Mouse (Mus musculus) heart, adult 11 months (tissue): ENCODE data around the gene Ppp2r2c.

ENCODE experiments used
- DNase-seq: peaks from one replicate; pipeline ENCODE4 v3.0.0; 2022

Gene Ppp2r2c

DNA sequence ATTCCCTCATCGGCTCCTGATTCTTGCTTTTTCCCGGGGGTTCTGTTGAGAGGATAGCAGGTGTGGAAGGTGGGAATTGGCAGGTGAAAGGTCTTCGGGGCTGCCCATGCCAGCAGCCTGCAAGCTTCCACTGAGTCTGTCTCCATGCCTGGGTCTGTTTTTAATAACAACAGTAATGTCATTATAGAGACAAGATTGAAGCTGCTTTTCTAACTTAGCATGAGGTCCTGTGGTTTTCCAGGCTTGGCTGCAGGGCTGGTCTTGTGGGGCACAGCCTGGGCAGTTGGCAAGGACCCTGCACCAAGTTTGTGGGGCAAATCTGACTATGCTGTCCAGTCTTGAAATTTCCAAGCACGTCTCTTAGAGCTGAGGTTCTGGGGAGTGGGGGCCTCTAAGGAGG is 7.6 kb downstream of the Ppp2r2c start:
- DNase-seq = no peak

GRCm38 (mm10) chr5:36876777-36877396 is 8.6 kb downstream of the Ppp2r2c start:
- no peak for DNase-seq

- DNase-seq = no peak
Measured at GRCm38 (mm10) chr5:36877641-36878040, 9.3 kb downstream of the Ppp2r2c start.

- no peak for DNase-seq
Measured at GRCm38 (mm10) chr5:36878801-36879200, 10.5 kb downstream of the Ppp2r2c start.

GRCm38 (mm10) chr5:36880622-36881021 is 12.3 kb downstream of the Ppp2r2c start:
- no peak for DNase-seq

DNA sequence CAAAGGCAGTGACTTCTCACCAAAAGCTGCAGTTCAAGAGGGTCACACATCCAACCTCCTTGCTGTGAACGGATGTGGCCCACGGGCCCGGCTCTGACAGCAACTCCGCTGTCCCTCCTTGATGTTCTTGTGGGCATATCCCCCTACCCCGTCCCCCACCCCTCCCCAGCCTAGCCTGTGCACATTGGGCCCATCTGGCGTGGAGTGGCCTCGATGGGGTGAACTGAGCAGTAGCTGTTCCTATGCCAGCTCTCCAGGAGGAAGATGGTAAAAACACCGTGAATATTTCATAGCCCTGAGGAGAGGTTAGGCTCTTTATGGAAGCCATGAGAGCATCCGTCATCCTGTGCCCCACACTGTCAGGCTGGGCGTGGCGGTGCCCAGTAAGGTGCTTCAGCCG is 15.2 kb downstream of the Ppp2r2c start:
- no peak for DNase-seq

DNA sequence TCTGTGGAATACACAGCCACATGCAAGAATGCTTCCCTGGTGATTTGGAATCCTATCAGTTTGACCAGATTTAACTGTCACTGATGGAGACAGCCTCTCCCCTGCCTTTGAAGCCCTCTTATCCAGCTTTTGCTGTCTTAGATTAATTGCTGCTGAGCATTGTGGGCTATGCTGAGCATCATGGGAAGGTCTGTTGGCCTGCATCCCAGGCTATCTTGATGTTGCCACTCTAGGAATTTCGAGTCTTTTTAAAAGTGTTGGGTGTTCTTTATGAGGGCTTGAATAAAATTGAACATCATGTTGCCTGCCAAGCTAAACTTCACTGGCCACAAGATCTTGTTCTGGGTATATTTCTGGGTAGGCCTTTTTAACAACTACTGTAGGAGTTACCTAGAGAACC is 16.8 kb downstream of the Ppp2r2c start:
- no peak for DNase-seq

DNA sequence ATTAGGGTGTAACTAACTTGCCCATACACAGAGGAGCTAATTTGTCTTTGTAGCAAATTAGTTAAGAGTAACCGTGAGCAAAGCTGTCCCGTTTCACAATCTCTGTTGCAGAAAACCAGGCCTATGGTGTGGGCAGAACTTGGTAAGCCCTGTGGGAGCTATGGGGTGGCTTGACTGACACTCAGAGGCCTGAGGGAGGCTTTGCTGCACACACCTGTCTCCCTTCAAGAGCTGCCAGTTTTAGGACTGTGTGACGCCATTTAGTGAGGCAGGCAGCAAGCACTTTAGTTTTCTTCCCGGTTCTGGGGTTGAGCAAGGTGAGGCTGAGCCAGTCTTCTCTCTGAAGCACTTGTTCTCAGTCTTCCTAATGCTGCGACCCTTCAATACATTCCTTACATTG is 17.3 kb downstream of the Ppp2r2c start:
- DNase-seq = no peak

DNA sequence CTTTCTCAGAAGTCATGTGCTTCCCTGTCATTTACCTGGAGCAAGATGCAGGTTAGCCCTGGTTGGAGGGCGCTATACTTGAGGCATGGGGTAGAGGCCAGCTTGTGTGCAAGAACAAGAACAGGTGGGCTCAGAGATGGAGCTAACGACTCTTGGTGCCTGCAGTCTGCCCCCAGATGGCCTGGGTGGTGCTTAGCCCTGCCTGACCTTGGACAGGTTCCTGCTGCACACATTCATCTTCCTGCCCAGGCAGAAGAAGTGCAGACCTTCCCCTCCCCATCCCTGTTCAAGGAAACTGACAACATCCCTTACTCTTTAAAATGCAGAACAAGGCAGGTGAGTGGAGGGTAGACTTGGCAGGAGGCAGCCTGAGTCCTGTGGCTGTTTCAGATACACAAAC is 18.0 kb downstream of the Ppp2r2c start:
- DNase-seq = no peak

DNA sequence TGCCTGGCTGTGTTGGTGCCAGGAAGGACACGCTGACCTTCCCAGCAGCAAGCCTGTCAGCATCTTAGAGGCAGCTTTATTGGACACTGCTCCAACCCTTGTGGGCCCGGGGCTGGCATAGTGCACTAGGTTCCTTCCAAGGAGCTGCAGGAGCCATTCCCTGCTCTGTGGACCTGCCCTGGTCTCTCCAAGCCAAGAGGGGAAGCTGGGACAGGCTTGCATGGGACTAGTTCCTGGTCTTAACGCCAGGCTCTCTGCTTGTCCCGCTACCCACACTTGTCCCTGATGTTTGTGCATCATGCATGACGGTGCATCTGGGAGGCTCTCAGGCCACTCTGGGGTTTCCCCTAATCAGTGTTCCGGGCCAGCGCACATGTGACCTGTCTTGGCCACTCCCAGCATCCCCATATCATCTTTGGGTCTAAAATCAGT is 18.6 kb downstream of the Ppp2r2c start:
- no peak for DNase-seq

DNA sequence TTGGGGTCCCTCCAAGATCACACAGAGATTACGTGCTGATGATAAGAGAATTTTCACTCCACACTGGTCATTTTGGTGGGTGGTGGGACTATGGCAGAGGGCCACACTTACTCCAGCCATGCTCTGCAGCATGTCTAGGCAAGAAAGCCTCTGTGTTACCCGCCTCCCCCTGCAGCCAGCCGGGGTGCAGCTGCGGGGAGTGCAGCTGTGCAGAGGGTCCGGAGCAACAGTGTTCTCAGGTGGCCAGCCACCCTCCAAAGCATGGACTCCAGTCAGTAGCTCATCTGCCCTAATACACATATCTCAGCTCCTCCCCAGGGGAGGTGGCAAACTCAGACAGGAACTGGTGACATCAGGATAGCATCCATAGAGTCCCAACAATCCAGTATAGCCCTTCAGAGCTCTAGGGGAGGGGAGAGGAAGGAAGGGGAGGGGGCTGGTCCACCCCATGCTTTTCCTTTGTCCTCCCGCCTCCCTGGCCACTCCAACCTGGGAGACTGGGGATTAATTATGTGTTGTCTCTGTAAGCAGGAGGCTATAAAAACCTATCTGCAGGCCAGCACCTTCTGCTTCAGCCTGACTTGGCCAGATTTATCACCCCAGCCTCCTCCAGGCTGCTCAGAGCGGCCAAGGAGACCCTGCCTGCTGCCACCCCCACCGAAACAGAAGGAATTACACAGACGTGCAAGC is 19.1 kb downstream of the Ppp2r2c start:
- DNase-seq = no peak

DNA sequence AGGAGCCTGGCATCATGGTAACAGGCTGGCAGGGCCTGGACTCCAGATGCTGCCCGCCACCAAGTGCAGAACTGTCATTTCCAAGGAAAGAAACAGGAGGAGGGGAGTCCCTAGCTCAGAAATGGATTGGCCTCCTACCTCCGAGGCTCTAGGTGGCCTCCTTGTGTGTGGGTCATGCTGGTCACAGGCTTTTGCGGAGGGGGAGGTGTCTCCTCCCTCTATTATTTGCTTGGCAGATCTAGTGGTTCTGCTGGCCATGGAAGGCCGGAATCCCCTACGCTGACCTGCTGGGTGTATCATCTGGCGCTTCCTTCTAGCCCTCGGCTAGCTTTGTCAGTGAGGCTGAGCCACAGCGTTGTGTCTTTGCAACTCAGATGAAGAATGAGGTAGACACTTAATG is 20.2 kb downstream of the Ppp2r2c start:
- DNase-seq = no peak

DNA sequence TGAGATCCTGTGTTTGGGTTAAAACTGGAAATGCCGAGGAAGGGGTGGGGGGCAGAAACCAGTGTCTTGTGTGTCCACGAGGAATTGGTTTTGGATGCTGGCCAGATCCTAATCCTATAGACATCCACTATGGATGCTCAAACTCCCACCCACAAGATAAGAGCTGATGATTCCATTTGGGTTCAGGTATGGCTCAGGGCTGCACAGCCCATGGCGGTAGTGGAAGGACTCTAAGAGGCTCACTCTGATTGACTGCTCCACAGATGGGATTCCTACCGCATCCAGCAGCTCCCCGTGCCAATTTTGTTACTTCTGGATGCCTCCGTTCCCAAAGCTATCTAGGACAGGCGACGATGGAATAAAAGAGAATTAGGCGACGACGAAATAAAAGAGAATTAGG is 20.6 kb downstream of the Ppp2r2c start:
- no peak for DNase-seq

GRCm38 (mm10) chr5:36889380-36889886 is 21.1 kb downstream of the Ppp2r2c start:
- DNase-seq = no peak

GRCm38 (mm10) chr5:36890794-36891193 is 22.5 kb downstream of the Ppp2r2c start:
- DNase-seq = no peak

DNA sequence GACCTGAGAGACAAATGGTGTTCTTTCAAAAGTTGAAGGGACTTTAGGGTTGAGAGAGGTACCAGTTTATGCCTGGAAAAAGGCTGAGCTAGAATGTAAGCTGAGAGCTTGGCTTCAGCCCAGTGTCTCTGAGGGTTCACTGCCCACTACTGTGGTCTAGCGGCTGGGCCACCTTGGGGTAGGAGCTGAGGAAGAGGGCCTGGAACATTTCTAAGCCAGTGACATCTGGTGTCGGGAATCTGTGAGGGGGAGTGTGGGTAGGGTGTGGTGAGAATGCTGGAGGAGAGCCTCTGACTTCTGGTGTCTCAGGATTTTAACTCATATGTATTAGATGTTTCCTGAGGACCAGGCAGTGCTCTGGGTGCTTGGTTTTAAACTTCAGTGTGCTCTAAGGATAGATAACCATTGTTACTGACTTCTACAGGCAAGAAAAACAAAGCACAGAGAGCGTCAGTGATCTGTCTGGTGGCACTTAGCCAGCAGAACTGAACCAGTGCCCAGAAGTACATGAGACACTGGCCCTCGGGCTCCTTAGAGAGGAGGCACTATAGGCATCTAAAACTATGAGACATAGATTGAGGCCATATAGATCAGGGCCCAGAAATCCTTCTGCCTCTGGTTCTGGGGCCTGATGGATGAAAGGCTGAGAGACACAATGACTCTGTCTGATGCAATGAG is 23.6 kb downstream of the Ppp2r2c start:
- DNase-seq = no peak

GRCm38 (mm10) chr5:36893263-36893662 is 24.9 kb downstream of the Ppp2r2c start:
- no peak for DNase-seq

- DNase-seq = no peak
Measured at GRCm38 (mm10) chr5:36894070-36894469, 25.8 kb downstream of the Ppp2r2c start.

DNA sequence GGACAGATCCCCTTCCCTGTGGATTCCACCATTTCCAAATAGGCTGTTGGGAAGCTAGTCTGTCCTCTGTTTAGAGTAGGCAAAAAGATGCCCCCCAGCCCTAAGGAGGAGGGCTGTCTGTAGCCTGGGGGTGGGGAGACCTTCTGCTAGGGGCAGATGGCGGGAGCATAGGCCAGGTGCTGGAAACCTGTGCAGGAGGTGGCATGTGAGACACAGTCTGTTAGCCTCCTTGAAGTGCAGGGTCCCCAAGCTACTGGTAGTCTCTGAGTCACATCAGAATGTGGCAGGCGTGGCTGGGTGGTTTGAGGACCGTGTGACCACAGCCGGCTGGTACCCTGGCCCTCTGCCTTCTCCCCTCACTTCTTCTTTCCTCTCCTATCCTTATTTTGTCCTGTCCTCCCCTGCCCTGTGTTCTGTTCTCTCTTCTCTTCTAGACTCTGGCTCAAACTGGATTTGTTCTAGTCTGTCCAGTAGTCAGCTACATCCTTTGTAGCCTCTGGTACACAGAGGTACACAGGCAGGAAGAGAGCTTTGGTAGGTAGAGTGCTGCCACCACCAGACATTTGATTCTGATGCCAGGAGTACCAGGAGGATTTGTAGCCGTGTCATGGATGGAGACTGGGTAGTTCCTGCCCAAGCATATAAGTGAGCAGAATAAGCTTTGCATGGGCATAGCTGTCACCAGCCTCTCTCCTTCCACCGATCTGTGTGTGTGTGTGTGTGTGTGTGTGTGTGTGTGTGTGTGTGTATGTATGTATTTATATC is 26.5 kb downstream of the Ppp2r2c start:
- DNase-seq = no peak

DNA sequence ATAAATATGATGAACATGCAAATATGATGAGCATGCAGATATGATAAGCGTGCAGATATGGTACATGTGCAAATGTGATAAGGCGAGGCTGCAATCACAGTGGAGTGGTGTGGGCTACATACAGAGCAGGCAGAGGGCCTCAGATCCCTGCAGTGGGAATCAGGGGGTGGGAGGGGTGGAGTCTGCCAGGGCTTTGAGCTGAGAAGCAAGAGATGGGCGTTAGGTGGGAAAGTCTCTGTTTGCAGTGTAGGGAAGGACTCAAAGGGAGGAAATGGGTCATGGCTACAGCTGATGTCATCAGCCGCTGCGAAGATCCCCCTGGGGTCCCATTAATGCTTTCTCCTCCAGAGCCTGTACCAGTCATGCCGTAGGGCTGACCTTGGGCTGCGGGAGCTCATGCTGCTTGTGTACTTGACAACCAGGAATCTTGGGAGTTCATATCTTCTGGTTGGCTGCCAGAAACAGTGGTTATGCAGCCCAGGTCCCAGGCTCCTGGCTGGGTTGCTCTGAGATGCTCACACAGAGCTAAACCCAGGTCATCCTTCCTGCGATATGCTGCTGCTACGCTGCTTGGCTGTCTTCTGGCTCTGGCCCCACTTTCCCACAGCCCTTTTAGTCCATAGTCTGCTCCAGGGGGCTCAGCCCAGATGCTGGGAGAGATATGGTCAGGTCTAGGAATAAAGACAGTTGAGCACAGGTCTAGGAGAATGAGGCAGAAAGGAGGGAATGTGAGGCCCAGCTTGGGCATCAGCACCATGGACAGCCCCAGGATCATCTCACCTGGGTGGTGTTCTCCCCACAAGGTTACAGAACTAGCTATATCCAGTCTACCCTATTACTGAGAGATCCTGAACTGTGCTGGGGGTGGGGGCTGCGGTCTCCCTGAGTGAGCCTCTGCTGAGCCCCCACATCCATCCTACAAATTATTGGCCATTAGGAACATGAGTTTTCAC is 27.6 kb downstream of the Ppp2r2c start:
- DNase-seq = no peak

DNA sequence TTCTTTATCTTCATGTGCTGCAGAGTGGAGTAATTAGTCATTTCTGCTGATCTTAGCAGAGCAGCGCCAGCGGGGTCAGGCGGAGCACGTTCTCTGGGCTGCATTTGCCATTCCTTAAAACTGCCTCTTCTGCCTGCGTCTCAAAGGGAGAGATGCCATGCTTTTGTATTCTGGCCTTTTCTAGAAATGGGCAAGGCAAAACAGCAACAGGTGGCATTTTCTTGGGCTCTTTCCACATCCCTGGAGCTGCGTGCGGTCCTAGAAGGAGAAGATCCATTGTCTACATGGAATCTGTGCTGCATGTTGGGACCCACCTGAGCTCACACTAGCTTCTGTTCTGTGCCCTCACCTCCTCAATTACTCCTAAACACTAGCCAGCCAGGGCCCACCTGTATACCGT is 29.7 kb downstream of the Ppp2r2c start:
- no peak for DNase-seq
